Mouse (Mus musculus) spleen, adult 12 weeks (tissue): ENCODE results near the gene St7.
"Not testable (repeated sequence)": the region's sequence is repeated elsewhere in the genome, so short reads cannot be mapped to it uniquely, and the experiment has no call there.

Experiments
- DNase-seq: peaks from one replicate; pipeline ENCODE4 v3.0.0; 2022; ENCODE audit warnings: low spot score

St7 gene

DNA sequence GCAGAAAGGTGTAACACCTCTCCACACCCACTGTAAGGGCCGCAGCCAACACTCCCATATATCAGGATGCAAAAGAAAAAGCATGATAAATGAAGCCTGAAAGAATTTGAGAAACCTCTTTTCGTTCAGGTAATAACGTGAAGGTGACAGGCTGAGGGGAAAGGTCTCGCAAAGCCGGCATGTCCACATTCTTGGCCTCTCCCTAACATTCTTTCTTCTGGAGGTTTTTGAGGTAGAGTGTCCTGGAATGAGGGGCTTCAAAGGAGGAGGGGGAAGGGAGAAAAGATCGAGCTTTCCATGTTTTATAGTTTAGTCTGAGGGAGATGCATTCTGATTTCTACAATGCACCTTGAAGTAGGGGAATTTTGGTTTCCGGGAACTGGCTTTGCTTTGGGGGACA lies at the start of gene St7:
TSS of gene St7 (plus strand) at position 287 of the 400 bp plus-strand sequence.
- no peak for DNase-seq

DNA sequence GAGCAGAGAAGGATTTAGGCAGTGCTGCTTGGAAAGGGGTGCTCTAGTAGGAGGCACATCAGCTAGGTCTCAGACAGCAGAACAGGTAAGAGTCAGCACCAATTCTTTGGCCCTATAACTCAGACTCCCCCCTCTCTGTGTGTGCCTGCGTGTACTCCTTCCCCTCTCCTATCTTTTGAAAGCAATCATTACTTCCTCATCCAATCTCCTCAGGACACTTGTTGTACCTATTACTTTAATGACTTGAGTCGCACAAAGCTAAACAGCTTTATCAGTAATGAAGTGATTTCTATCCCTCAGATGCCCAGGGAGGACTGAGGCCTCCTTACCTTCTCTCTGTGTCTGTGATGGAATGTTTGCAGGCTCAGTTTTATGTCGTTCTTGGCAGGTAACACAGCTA lies 46.6 kb upstream of the St7 start:
- DNase-seq = no peak

DNA sequence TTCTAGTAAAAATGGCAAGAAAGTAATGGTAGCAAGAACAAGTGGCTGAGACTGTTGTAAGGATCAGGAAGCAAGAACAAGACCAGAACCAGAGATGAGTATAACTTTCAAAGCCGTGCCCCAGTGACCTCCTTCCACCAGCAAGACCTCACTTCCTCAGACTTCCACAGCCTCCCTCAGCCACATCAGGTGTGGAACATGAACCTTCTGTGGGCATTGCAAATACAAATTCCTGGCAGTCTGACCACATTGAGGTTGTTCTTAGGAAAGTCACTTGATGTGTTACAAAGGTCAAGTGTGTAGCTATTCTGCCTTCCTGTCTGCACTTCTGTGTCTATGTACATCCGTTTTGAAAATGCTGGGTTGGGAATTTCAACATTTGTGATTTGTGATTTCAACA lies 40.6 kb upstream of the St7 start:
- no peak for DNase-seq

DNA sequence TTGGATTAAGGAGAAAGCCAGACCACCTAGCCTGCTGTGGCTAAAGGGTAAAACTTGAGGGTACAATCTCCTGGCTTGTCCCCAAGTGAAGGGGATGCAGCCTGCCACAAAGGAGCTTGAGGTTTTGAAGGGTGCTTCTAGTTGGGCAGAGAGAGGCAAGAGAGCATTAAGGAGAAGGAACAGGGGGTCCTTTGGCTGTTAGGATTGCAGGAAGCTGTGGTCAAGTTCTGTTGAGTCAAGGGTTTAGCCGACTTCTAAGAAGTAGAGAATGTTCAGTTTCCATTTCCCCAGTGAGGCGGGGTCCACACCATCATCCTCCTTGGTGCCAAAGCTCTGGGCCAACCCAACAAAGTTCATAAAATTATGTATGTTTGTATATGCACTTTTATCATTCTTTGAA lies 37.7 kb upstream of the St7 start:
- DNase-seq = no peak

DNA sequence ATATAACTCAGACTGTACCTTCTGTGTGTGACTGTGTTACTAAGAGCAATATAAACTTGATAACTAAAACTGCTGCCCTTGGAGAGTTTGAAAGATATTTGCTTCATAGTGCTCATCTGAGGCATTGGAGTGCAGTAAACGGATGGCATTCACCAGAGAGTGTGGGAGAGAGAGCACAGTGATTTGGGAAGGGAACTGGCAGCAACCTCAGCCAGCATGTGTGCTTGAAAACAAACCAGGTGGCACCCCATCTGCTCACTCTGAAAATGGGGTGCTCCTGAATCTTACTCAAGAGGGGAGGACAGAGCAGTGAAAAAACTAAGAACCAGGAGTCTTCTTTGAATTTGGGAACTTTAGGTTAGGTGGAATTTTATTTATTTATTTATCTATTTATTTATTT lies 35.4 kb upstream of the St7 start:
- no peak for DNase-seq

DNA sequence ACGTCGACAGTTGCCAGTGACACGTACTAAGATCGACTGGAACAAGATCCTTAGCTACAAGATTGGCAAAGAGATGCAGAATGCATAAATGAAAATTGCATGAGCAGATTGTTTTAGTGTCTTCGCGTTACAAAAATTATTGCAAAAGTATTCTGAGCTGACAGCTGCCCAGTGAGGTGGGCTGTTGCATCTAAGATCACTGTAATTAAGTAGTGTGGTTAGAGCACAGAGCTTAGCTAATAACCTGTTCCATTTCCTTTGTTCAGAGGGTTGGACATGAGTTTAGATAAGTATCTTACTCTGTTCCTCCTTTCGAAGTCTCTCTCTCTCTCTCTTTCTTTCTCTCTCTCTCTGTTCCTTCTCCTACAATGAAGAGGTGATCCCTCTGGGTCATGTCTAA lies 27.4 kb upstream of the St7 start:
- DNase-seq = no peak

DNA sequence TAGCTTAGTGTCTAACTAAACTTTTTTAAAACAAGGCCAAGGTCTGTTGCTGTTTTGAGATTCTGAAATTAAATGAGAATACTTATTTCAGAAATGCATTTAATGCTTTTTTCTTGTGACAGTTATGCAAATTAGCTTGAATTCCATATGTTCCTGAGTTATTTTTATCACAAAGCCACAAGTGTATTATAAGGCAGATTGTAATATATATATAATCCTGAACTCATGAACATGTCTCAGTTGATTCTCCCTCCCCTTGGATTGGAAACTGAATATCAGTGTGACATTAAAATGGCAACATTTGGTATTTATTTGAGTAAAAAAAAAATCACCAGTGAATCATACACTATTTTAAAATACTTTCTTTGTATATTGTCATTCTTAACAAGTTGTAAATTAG lies 26.7 kb upstream of the St7 start:
- DNase-seq = no peak

DNA sequence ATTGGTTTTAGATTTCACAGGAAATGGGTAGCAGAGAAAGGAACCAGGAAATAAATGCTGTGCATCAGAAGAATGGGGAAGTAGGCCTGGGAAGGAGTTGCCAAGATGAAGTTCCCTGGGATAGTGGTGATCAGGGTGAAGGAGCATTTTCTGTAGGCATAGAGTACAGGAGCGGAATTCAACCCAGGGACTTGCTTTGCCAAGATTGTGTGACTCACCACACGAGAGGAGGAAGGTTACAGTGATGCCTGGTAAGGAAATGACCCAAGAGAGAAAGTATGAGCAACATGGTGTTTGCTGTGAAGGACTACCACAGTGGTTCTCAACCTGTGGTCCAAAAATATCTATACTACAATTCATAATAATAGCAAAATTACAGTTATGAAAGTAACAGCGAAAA lies 24.9 kb upstream of the St7 start:
- no peak for DNase-seq

DNA sequence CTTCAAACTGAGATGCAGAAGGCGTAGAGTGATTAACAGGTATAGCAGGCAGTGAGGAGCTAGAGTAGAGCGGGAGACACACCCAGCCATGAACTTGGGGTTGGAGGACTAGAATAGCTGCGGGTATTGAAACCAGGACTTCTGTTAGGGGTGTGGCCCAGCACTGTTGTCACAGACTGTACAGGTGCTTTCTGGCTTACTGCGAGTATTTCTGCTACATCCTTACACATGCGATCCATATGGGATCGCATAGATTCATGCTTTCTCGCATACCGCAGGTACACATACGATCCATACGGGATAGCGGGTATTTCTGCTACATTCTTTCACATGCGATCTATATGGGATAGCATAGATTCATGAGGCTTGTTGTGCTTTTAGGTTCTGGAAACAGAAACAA lies 24.4 kb upstream of the St7 start:
- DNase-seq = no peak

DNA sequence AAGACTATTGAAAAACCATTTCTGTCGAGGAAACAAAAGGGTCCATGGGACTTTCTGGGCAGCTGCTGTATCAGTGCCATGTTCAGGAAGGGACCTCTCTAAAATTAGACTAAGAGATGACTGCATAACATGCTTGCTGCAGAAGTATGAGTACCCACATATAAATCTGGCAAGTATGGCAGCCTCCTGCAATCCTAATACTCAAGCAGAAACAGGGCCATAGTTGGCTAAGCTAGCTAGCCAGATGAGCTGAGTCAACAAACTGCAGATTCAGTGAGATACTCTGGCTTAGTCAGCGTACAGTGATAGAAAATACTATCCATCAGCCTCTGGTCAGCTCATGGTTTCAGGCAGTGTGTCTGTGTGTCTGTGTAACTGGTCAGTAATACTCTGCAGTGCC lies 22.9 kb upstream of the St7 start:
- no peak for DNase-seq

DNA sequence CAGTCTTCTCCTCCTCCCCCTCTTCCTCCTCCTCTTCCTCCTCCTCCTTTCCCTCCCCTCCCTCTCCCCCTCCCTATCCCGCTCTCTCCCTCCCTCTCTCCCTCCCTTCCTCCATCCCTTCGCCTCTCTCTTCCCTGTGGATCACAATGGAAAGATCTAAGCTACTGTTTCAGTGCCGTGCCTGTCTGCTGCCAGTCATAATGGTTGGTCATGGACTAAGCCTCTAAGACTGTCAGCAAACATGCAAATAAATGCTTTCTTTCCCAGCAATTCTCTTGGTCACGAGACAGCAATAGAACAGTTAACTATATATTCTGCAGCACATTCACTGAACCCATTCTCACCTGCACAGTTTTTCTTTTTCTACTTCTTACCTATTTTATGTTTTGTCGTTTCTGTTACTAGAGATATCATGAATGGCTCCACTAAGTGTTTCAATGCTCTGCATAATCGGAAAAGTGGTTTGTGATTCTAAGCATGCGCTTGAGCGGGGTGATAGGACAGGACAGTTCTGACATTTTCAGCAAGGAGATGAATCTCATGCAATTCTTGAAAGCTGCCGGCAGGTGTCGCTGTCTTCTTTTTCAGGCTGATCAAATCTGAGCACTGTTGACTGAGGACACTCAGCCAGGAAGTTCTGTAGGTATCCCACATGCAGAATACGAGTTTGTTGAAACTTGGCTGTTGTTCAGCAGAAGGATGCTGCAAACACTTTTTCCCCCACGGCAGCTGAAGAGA lies 17.5 kb upstream of the St7 start:
- DNase-seq = peak; percentile 54

DNA sequence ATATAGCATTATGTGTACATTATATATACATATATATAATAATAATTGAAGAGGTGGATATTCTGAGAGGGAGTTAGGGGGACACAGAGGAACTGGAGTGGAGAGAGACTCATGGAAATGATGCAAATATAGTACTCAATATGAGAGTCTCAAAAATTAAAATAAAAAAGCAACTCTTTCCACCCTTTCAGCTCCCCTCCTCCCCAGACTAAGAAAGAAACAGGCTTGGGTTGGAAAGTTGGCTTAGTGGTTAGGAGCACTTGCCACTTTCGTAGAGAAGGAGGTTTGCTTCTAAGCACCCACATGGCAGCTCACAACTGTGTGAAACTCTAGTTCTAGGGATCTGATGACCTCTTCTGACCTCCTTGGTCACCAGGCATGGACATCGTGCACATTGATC lies 15.7 kb upstream of the St7 start:
- DNase-seq = no peak

DNA sequence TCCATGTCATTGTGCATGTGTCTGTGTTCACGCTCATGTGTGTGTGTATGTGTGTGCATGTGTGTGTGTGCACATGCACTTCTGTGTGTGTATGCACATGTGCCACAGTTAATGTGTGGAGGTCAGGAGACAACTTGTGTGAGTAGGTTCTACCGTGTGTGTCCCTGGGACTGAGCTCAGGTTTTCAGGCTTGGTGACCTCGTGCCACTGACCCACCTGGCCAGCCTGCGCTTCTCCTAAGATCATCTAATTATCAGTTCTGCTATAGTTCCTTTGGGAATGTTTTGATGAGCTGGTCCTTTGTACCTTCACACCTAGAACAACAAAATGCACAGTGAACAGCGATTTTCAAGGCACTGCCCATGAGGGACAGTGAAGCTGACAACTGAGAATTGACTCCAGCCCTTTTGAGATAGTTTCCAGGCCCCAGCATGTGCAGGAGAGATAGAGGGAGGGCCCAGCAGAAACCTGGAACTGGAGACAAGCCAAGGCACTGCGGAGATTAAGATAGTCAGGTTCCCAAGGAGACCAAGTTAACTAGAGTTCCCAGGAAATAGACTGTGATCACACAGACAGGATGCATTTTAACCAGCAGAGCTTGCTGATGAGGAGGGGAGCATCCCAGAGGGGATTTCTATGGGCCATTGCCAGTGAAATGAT lies 12.3 kb upstream of the St7 start:
- DNase-seq = peak; percentile 72

DNA sequence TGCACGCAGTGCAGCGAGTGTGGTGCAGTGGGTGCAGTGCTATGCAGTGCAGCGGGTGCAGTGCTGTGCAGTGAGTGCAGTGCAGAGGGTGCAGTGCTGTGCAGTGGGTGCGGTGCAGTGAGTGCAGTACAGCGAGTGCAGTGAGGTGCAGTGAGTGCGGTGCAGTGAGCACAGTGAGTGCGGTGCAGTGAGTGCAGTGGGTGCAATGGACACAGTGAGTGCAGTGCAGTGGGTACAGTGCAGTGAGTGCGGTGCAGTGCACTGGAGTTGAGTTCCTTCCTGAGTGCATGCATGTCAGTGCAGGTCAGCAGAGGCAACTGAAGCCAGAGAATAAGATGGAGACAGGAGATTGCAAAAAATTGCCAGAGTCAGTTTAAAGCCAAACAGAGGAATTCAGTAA lies 10.9 kb upstream of the St7 start:
- no peak for DNase-seq

DNA sequence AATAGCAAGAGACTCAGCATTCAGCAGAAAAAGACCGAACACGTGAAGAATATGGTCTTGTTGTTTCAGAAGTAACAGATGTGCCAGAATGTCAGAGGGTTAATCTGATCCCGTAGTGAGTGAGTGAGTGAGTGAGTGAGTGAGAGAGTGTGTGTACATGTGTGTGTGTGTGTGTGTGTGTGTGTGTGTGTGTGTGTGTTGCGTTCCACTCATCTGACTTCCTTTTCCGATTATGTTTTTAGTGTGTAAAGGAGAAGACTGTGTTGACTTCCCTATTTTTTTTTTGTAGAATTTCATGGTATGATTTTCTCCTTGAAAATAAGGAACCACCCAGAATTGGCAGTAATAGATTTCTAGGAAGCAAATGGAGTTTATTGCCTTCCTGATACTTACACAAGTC lies 4.1 kb upstream of the St7 start:
- no peak for DNase-seq

DNA sequence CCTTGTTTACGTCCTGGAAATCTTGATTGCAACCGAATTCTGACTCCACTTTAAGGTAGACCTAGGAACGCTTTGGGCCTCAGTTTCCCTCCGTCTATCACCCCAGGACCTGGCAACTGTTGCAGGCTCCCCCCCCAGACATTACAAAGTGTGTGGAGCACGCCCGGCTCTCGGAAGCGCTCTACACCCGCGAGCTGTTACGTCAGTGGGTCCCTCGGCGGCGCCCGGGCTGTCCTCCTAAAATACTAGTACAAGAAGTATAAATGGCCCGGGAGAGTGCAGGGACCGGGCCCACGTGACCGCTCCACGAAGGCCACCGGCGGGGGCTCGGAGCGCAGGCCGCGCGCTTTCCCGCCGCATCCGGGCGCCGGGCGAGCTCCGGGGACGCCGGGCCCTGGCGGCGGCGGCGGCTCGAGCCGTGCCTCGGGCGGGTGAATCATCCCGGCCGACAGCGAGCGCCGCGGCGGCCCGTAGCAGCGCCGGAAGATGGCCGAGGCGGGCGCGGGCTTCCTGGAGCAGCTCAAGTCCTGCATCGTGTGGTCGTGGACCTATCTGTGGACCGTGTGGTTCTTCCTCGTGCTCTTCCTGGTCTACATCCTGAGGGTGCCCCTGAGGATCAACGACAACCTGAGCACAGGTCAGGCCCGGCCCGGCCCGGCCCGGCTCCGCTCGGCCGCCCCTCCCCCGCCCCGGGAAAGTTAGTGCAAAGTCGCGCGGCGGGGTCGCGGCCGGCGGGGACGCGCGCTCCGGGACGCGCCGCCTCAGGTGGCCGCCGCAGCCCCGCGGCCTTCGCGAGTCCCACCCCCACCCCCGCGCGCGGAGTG lies 1.2 kb downstream of the St7 start:
- peak; percentile 68 for DNase-seq

DNA sequence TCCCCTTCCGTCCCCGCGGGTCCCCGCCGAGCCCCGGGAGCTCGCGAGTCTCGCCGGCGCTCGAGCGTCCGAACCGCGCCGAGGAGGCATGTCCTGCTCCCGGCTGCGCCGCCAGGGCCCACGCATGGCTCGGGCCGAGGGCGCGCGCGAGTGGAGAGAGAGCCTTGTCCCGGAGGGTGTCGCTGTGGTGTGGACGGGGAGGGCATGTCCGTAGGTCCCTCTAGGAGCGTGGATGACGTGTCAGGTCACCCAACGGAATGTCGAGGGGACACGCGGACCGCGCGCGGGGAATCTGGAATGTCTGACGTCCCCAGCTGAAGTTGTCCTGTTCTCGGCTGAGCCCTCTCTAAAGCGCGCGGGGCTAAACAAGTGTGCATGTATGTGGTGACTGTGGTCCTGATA lies 1.8 kb downstream of the St7 start:
- DNase-seq = peak; percentile 67

DNA sequence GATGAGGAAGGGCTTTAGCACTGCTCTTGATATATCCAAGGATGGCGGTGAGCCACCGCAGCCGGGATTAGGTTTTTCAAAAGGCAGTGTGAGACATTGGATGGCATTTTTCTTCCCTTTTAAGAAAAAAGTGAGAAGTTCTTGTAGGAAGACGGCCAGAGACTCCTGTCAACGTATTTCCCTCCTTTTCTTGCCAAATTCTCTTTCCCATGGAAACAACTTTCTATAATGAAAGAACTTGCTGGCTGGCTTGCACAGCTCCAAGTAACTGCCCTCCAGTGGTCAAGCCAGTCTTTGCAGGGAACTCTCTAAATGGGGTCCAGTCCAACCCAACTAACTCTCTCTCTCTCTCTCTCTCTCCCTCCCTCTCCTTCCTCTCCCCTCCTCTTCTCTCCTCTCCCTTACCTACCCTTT lies 3.6 kb downstream of the St7 start:
- peak; percentile 21 for DNase-seq

DNA sequence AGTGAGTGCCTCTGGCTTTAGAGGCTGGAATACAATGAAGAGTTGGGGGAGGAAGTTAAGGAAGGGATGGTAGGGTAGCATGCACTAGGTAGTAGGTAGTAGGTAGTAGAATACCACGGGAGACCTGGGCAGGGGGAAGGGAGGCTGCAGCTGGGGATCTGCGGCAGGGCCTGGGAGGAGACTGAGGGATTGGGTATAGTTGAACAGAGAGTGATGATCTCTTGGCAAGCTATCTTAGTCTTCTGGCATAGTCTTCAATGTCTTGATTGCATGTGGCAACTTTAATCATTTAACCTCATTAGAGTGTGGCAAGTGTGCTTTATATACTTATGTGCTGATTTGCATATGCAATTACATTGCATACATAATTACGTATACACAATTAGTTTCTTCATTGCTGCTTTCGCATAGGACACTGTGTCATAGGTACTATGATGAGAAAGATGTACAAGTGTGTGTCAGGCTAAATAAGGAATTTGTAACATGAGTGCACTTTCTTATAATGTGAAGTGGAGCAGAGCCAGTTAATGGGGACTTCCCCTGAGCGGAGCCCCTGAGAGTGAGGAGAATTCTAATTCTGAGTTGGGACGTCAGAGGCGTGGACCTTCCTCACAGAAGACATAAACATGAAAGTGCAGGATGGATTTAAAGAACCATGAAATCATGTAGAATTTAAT lies 8.3 kb downstream of the St7 start:
- DNase-seq = no peak

DNA sequence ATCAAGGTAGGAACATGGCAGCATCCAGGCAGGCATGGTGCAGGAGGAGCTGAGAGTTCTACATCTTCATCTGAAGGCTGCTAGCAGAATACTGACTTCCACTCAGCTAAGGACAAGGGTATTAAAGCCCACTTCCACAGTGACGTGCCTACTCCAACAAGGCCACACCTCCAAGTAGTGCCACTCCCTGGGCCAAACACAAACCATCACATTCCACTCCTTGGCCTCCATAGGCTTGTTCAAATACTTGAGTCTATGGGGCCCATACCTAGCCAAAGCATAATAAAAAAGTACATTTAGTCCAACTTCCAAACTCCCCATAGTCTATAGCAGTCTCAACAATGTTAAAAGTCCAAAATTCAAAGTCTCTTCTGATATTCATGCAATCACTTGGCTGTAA lies 11.3 kb downstream of the St7 start:
- not testable (repeated sequence) for DNase-seq

DNA sequence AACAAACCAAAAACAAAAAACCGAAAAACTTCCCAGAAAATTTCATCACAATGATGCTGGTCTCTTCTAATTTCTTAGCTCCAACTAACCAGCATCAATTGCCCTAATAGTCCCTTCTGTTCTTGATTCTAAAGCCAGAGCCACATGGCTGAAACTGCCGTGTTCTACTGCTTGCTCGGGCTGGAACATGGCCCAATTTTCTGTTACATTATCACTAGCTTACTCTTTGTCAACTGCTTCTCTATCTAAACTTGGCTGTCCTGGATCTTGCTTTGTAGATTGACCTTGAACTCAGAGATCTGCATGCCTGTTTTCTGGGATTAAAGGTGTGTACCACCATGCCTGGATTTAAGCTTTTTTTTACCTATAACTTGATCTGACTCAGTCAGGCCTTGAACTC lies 13.2 kb downstream of the St7 start:
- DNase-seq = no peak

DNA sequence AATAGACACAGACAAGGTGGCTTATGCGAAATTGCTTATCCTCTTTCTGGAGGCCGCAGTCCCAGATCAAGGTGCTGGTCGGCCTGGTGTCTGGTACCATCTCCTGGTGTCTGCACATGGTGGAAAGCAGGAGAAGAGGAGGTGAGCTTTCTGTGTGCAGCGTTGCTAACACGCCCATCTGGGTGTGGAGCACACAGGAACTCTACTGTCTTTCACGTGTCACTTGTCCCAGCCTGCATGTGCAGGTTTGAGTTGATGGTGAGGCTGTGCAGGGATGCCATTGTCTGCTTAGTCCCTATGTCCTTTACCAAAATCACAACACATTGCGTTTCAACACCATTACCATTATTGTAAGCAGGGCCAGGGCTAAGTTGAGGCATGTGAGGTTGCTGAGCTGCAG lies 26.2 kb downstream of the St7 start:
- no peak for DNase-seq

DNA sequence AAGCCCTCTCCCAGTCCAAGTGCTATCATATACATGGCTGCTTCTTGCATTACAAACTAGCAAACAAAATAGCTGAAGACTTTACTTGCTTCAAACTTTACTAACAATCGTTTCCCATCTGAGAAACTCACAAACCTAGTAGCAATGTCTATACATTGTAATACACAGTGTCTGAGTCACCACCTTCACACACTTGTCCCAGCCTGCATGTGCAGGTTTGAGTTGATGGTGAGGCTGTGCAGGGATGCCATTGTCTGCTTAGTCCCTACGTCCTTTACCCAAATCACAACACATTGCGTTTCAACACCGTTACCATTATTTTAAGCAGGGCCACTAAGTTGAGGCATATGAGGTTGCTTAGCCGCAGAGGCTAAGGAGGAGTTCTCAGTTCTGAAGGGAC lies 26.7 kb downstream of the St7 start:
- no peak for DNase-seq
